Mouse (Mus musculus): ENCODE measurements around the gene Ctrc. TPM values are rescaled to one million over a fixed set of nuclear protein-coding genes. Genes with fewer than 3 reads are reported as not detected.

Gene Ctrc
- polyA plus RNA-seq, 1 experiment: 13.9 TPM

DNA sequence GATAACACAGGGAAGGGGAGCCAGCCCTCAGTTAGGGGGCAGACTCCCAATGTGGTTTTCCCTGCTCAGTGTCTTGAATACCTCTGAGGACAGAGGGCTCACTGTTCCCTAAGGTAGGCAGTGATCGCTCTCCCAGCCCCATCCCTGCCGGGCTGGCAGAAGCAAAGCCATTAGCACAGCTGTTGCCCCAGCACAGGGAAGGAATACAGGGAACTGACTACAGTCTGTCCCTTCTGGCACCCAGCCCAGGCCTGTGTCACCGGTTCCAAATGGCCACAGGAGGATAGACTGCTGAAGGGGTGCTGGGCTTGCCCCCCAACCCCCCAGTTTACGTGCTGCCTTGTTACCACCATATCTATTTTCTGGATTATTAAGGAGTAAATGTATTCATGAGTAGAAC lies 21.3 kb upstream of the Ctrc start:
- H3K4me1 ChIP-seq (ENCODE audit: control insufficient read depth, insufficient read depth, insufficient read length, low read length): peaks cover 80% of the 10 kb centered on the region
- no peak overlapping the region for H3K4me3 ChIP-seq (ENCODE audit: low read depth, low read length)
- peak overlapping the region; percentile 45 for H3K27ac ChIP-seq (ENCODE audit: insufficient read depth, low read depth, low read length)
- TF ChIP-seq CTCF (IDR thresholded peaks at IDR 0.05; ENCODE audit: extremely low read depth, insufficient read length, insufficient replicate concordance, low read depth, low read length) (no peak), POLR2A (IDR thresholded peaks at IDR 0.05; ENCODE audit: low read depth, low read length) (no peak)
- peaks cover 47% of the 10 kb centered on the region for H3K36me3 ChIP-seq (ENCODE audit: control insufficient read depth, insufficient read depth, low read length)
- WGBS: 12% methylated on average over 4 of the region's 4 CpGs
- no peaks in the 10 kb centered on the region for H3K27me3 ChIP-seq (ENCODE audit: control insufficient read depth, insufficient read depth, low read length)

- TF ChIP-seq POLR2A (IDR thresholded peaks at IDR 0.05; ENCODE audit: low read depth, low read length) (no peak), CTCF (IDR thresholded peaks at IDR 0.05; ENCODE audit: extremely low read depth, insufficient read length, insufficient replicate concordance, low read depth, low read length) (no peak)
- H3K27me3 ChIP-seq (ENCODE audit: control insufficient read depth, insufficient read depth, low read length): no peaks in the 10 kb centered on the region
- H3K36me3 ChIP-seq (ENCODE audit: control insufficient read depth, insufficient read depth, low read length): peaks cover 46% of the 10 kb centered on the region
- H3K4me1 ChIP-seq (ENCODE audit: control insufficient read depth, insufficient read depth, insufficient read length, low read length): peaks cover 84% of the 10 kb centered on the region
- peak overlapping the region; percentile 45 for H3K27ac ChIP-seq (ENCODE audit: insufficient read depth, low read depth, low read length)
- 16% methylated on average over 10 of the region's 10 CpGs for WGBS
- H3K4me3 ChIP-seq (ENCODE audit: low read depth, low read length): no peak overlapping the region
Measured at GRCm38 (mm10) chr4:141866933-141867490, 20.9 kb upstream of the Ctrc start.

- no peak overlapping the region for H3K4me3 ChIP-seq (ENCODE audit: low read depth, low read length)
- H3K27me3 ChIP-seq (ENCODE audit: control insufficient read depth, insufficient read depth, low read length): no peaks in the 10 kb centered on the region
- peaks cover 83% of the 10 kb centered on the region for H3K4me1 ChIP-seq (ENCODE audit: control insufficient read depth, insufficient read depth, insufficient read length, low read length)
- no peak for TF ChIP-seq POLR2A (IDR thresholded peaks at IDR 0.05; ENCODE audit: low read depth, low read length)
- no peak for TF ChIP-seq CTCF (IDR thresholded peaks at IDR 0.05; ENCODE audit: extremely low read depth, insufficient read length, insufficient replicate concordance, low read depth, low read length)
- peak overlapping the region; percentile 70 for H3K27ac ChIP-seq (ENCODE audit: insufficient read depth, low read depth, low read length)
- H3K36me3 ChIP-seq (ENCODE audit: control insufficient read depth, insufficient read depth, low read length): peaks cover 49% of the 10 kb centered on the region
- 42% methylated on average over 5 of the region's 5 CpGs for WGBS
Measured at GRCm38 (mm10) chr4:141865600-141865999, 19.4 kb upstream of the Ctrc start.

GRCm38 (mm10) chr4:141865006-141865405 lies 18.8 kb upstream of the Ctrc start:
- Histone ChIP-seq H3K4me1 (ENCODE audit: control insufficient read depth, insufficient read depth, insufficient read length, low read length) (peaks cover 81% of the 10 kb centered on the region), H3K36me3 (ENCODE audit: control insufficient read depth, insufficient read depth, low read length) (peaks cover 46% of the 10 kb centered on the region), H3K4me3 (ENCODE audit: low read depth, low read length) (no peak overlapping the region), H3K27ac (ENCODE audit: insufficient read depth, low read depth, low read length) (peak overlapping the region; percentile 99), H3K27me3 (ENCODE audit: control insufficient read depth, insufficient read depth, low read length) (no peaks in the 10 kb centered on the region)
- WGBS: 62% methylated on average over 5 of the region's 5 CpGs
- TF ChIP-seq POLR2A (IDR thresholded peaks at IDR 0.05; ENCODE audit: low read depth, low read length) (no peak), CTCF (IDR thresholded peaks at IDR 0.05; ENCODE audit: extremely low read depth, insufficient read length, insufficient replicate concordance, low read depth, low read length) (no peak)

GRCm38 (mm10) chr4:141864506-141864905 lies 18.3 kb upstream of the Ctrc start:
- H3K27me3 ChIP-seq (ENCODE audit: control insufficient read depth, insufficient read depth, low read length): no peaks in the 10 kb centered on the region
- peak overlapping the region; percentile 99 for H3K27ac ChIP-seq (ENCODE audit: insufficient read depth, low read depth, low read length)
- 95% methylated on average over 8 of the region's 8 CpGs for WGBS
- H3K4me3 ChIP-seq (ENCODE audit: low read depth, low read length): no peak overlapping the region
- H3K36me3 ChIP-seq (ENCODE audit: control insufficient read depth, insufficient read depth, low read length): peaks cover 49% of the 10 kb centered on the region
- H3K4me1 ChIP-seq (ENCODE audit: control insufficient read depth, insufficient read depth, insufficient read length, low read length): peaks cover 80% of the 10 kb centered on the region
- TF ChIP-seq POLR2A (IDR thresholded peaks at IDR 0.05; ENCODE audit: low read depth, low read length): no peak
- no peak for TF ChIP-seq CTCF (IDR thresholded peaks at IDR 0.05; ENCODE audit: extremely low read depth, insufficient read length, insufficient replicate concordance, low read depth, low read length)

- peaks cover 77% of the 10 kb centered on the region for H3K4me1 ChIP-seq (ENCODE audit: control insufficient read depth, insufficient read depth, insufficient read length, low read length)
- peaks cover 50% of the 10 kb centered on the region for H3K36me3 ChIP-seq (ENCODE audit: control insufficient read depth, insufficient read depth, low read length)
- 68% methylated on average over 7 of the region's 7 CpGs for WGBS
- no peak for TF ChIP-seq POLR2A (IDR thresholded peaks at IDR 0.05; ENCODE audit: low read depth, low read length)
- no peak for TF ChIP-seq CTCF (IDR thresholded peaks at IDR 0.05; ENCODE audit: extremely low read depth, insufficient read length, insufficient replicate concordance, low read depth, low read length)
- H3K27me3 ChIP-seq (ENCODE audit: control insufficient read depth, insufficient read depth, low read length): no peaks in the 10 kb centered on the region
- H3K4me3 ChIP-seq (ENCODE audit: low read depth, low read length): no peak overlapping the region
- H3K27ac ChIP-seq (ENCODE audit: insufficient read depth, low read depth, low read length): peak overlapping the region; percentile 99
Measured at GRCm38 (mm10) chr4:141863726-141864280, 17.6 kb upstream of the Ctrc start.

DNA sequence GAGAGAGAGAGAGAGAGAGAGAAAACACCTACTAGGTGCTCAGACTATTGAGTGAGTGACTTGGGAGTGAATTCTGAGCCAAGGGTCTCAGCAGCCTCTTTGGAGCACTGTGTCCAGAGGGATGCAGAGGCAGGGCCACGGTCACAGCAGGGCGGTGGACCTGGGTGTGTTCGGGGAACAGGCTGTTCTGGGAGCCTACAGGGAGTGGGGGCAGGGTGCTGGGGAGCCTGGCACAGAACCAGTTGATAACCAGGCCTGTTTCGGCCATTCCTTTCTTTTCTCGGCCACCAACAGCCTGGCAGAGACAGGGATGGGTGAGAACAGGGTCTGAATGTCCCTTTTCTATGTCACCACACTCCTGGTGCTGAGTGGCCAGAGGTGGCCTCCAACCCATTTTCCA lies 16.7 kb upstream of the Ctrc start:
- H3K4me3 ChIP-seq (ENCODE audit: low read depth, low read length): no peak overlapping the region
- H3K27ac ChIP-seq (ENCODE audit: insufficient read depth, low read depth, low read length): peak overlapping the region; percentile 99
- H3K4me1 ChIP-seq (ENCODE audit: control insufficient read depth, insufficient read depth, insufficient read length, low read length): peaks cover 70% of the 10 kb centered on the region
- 26% methylated on average over 5 of the region's 5 CpGs for WGBS
- peaks cover 50% of the 10 kb centered on the region for H3K36me3 ChIP-seq (ENCODE audit: control insufficient read depth, insufficient read depth, low read length)
- no peak for TF ChIP-seq POLR2A (IDR thresholded peaks at IDR 0.05; ENCODE audit: low read depth, low read length)
- no peak for TF ChIP-seq CTCF (IDR thresholded peaks at IDR 0.05; ENCODE audit: extremely low read depth, insufficient read length, insufficient replicate concordance, low read depth, low read length)
- no peaks in the 10 kb centered on the region for H3K27me3 ChIP-seq (ENCODE audit: control insufficient read depth, insufficient read depth, low read length)

All from small intestine, adult 2 months (tissue).